Mouse (Mus musculus) naive thymus-derived CD4-positive, alpha-beta T cell, adult 5 months (primary cell): ENCODE results near the gene Ddx27. TPM values are rescaled to one million over a fixed set of nuclear protein-coding genes. Genes with fewer than 3 reads are reported as not detected.

Experiments
- polyA plus RNA-seq: library from polyadenylated mRNA; unstranded; fragments of 100-300 nt; shearing (Covaris generic); gene quantifications from one replicate; pipeline ENCODE4 v1.2.1, GENCODE M21; 2017

The Ddx27 gene
- 89.4 TPM for polyA plus RNA-seq

DNA sequence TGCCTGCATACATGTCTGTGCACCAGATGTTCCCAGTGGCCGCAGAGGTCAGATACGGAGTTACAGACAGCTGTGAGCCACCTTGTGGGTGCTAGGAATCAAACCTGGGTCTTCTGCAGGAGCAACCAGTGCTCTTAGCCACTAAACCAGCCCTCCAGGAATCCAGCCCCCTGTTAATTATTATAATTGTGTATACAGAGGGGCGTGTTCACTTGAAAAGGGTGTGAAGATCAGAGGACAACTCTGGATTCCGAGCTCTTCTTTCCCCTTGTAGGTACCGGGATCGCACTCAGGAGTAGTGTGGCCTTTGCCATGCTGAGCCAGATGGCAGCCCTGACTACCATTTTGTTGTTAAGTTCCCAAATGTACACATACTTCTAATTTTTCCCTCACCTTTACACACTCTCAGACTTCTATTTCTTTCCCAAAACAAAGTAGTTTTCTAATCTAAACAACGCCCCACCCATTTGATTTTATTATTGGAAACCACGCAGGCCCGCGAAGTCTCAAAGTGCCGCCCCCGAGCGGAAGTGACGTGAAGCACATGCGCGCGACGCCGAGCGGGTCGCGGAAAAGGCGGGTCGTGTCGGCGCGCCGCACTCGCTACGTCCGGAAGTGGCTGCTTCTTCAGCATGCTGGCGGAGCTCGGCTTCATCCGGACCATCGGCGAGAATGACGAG lies at the start of gene Ddx27:
Gene Ddx27, plus strand, starts transcription at position 492 of the 680 bp plus-strand sequence.

DNA sequence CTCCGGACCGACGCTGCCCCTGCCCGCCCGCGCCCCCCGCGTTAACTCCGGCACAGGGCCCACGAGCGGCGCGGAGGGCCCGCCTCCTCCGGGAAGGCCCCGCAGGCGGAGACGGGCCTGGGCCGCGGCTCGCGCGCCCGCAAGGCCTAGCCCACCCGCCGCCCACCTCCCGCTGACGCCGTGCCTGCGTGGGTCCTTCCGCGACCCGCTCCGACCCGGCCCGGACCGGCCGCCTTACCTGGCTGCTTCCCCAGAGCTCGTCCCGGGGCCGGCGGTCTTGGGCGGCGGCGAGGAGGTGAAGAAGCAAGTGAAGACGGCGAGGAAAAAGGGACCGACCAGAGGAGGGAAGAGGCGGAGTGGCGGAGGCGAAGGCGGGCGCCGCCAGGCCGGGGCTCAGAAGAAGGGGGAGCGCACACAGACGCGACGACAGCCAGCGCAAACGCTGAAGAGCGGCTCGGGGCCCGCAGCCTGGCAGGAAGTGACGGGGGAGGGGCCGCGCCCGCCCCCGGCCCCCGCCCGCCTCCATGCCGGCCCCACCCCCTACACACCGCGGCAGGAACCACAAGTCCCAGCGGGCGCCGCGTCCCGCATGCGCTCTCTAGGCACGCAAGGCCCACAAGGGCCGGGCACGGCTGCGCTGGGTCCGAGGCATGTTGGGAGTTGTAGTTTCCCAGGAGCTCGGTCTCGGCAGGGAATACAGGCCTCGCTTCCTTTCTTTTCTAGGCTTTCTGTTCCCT lies 19.0 kb upstream of the Ddx27 start, which contains the start of gene Stau1:
Gene Stau1, minus strand, starts transcription at position 504 of the 737 bp plus-strand sequence.

DNA sequence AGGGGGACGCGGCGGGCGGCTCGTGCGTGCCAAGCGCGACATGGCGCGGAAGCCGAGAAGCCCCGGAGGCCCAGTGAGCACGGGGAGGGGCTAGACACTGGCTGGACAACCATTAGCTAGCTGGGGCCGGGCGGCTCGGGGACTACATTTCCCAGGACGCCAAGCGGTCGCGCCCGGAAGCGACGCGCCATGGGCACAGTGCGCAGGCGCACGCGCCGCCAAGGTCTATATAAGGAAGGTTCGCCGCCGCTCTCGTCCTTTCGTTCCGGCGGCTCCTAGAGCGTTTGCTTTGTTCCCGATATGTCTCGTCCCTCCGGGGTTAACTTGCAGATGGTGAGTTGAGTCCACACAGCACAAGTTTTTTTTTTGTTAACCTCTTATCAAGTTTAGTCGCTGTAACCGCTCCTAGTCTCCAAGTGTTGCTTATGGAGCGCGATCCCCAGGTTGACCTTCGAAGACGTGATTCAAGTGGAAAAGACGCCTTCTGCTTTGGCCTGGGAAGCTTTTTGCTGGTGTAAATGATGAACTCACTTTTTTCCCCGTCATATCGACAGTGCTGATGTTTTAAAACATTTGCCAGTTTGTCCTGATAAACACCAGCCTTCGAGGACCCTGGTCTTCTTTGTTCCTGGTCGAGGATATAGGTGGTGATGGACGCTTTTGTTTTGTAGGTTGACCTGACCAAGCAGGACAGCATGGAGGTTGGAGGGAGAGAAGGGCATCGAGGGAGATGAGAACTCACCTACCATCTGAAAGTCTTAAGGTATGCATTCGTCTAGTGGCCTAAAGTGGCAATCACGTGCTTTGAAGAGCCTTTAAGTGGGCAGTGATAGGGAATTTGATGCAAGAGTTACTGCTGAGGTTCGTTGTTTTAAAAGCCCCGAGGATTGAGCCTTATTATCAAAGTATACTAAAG lies 48.2 kb downstream of the Ddx27 start, which contains the start of gene Znfx1:
Gene Znfx1, minus strand, starts transcription at position 51 of the 916 bp plus-strand sequence.

Other genes starting within 250 kb of the Ddx27 start
- gene Trp53rkb, start 222.7 kb upstream of the Ddx27 start, polyA plus RNA-seq: 3.9 TPM
- gene Arfgef2, start 209.6 kb upstream of the Ddx27 start, polyA plus RNA-seq: 29.6 TPM
- 127 TPM for gene Cse1l, start 109.2 kb upstream of the Ddx27 start, polyA plus RNA-seq
- 119 TPM for gene Stau1, start 18.9 kb upstream of the Ddx27 start, polyA plus RNA-seq
- 46.8 TPM for gene Znfx1, start 47.8 kb downstream of the Ddx27 start, polyA plus RNA-seq
- 0.15 TPM for gene Kcnb1, start 175.0 kb downstream of the Ddx27 start, polyA plus RNA-seq
- not detected for gene Ptgis, start 225.4 kb downstream of the Ddx27 start, polyA plus RNA-seq